Mouse (Mus musculus) liver, embryonic 11.5 days (tissue): Measurements from ENCODE around the gene Vav3. TPM values are rescaled to one million over a fixed set of nuclear protein-coding genes. Genes with fewer than 3 reads are reported as not detected.

Source experiments
- ATAC-seq: fragments of 200-750 bp; cut with Nextera tagmentation; replicated peaks from 2 replicates; pipeline ENCODE4 v1.8.0; 2017; ENCODE audit warnings: moderate number of reproducible peaks, mild to moderate bottlenecking, moderate TSS enrichment, moderate library complexity; ENCODE audit not compliant: low FRiP score
- DNase-seq: peaks from one replicate; pipeline ENCODE4 v3.0.0-alpha.2; 2017; ENCODE audit warnings: low spot score
- H3K27ac ChIP-seq: fragments of 300-500 bp; sonication (generic); 2 replicates; pipeline ENCODE4 v1.5.1; 2014; ENCODE audit warnings: mild to moderate bottlenecking, low read depth, low read length, control low read depth
- H3K27me3 ChIP-seq: fragments of 300-500 bp; sonication (generic); replicated peaks from 2 replicates; pipeline ENCODE4 v1.6.1; 2014; ENCODE audit warnings: low read length, mixed read lengths; ENCODE audit not compliant: control insufficient read depth, insufficient read depth
- H3K36me3 ChIP-seq: fragments of 300-500 bp; sonication (generic); 2 replicates; pipeline ENCODE4 v1.6.1; 2014; ENCODE audit warnings: mild to moderate bottlenecking, low read length, moderate library complexity, mixed read lengths; ENCODE audit not compliant: control insufficient read depth, insufficient read depth
- H3K4me1 ChIP-seq: fragments of 300-500 bp; sonication (generic); replicated peaks from 2 replicates; pipeline ENCODE4 v1.6.1; 2014; ENCODE audit warnings: low read length, mixed read lengths; ENCODE audit not compliant: control insufficient read depth, insufficient read depth
- H3K4me2 ChIP-seq: fragments of 300-500 bp; sonication (generic); 2 replicates; pipeline ENCODE4 v1.6.1; 2014; ENCODE audit warnings: mild to moderate bottlenecking, control low read depth, moderate library complexity
- H3K4me3 ChIP-seq: fragments of 300-500 bp; sonication (generic); 2 replicates; pipeline ENCODE4 v1.5.1; 2014; ENCODE audit warnings: low read depth, low read length, control low read depth
- H3K9ac ChIP-seq: fragments of 300-500 bp; sonication (generic); 2 replicates; pipeline ENCODE4 v1.6.1; 2014; ENCODE audit warnings: low read depth, low read length, control low read depth
- H3K9me3 ChIP-seq: fragments of 300-500 bp; sonication (generic); 2 replicates; pipeline ENCODE4 v1.6.1; 2016; ENCODE audit warnings: low read length, inconsistent platforms, mixed read lengths; ENCODE audit not compliant: control insufficient read depth
- WGBS: fragments of 180-500 bp; shearing (Covaris S2); extraction: QIAGEN DNeasy Blood & Tissue Kit; methylation state at CpG from one replicate; pipeline ENCODE4 v1.1.7; 2014; 5-methylcytosine and 5-hydroxymethylcytosine counted together
- polyA plus RNA-seq: library from polyadenylated mRNA; unstranded; fragments of >200 nt; fragmentation: Nextera tagmentation; extraction: Ambion mirVana; gene quantifications from 2 replicates; pipeline ENCODE4 v1.2.1, GENCODE M21; 2014

The Vav3 gene
- polyA plus RNA-seq, 1 experiment from 2014 or later = 5.8 TPM

DNA sequence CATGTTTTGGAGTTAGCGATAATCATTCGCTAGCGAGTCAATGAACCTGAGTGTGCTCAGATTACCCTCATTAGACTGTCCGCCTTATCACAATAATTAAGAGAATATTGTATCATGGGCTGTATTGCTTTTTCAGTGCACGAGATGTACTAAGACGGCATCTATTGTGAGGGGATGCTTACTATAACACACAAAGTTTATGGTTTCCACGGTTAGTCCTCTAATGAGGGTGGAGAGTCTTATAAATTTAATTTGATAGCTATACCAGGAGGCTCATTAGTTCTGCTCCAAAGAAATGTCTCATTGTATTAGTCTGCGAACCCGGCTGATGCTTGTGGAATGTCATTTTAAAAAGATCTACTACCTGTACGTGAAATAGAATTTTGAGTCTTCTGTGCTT is 175.9 kb downstream of the Vav3 start:
- H3K27me3 ChIP-seq = no peaks in the 10 kb centered on the region
- no peak overlapping the region for H3K9ac ChIP-seq
- DNase-seq = no peak
- no peaks in the 10 kb centered on the region for H3K4me1 ChIP-seq
- no peaks in the 10 kb centered on the region for H3K36me3 ChIP-seq
- no peak overlapping the region for H3K4me3 ChIP-seq
- ATAC-seq = no peak
- WGBS = 90% methylated on average over 10 of the region's 10 CpGs
- H3K27ac ChIP-seq = no peak overlapping the region
- no peaks in the 10 kb centered on the region for H3K9me3 ChIP-seq
- H3K4me2 ChIP-seq = no peak overlapping the region

DNA sequence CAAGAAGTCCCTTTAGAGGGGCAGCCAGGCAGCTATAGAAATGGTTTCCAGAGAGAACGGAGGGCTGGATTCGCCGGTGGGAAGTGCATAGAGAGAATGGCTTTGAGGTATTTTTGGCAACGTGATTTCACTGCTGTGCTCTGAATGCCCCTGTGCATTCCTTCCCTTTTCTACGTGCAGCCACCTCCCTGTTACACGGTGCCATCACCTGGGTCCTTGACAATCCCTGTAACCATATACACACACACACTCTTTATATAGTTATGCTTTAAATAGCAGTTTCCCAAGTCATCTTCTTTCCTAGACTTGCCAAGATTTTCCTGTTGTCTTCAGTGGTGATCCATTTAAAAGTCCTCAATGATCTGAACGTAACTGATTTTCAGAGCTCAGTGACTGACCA is 181.7 kb downstream of the Vav3 start:
- WGBS = 78% methylated on average over 7 of the region's 7 CpGs
- ATAC-seq (no peak), DNase-seq (no peak)
- Histone ChIP-seq H3K4me2 (no peak overlapping the region), H3K36me3 (no peaks in the 10 kb centered on the region), H3K27ac (no peak overlapping the region), H3K4me3 (no peak overlapping the region), H3K9me3 (no peaks in the 10 kb centered on the region), H3K27me3 (no peaks in the 10 kb centered on the region), H3K4me1 (no peaks in the 10 kb centered on the region), H3K9ac (no peak overlapping the region)

DNA sequence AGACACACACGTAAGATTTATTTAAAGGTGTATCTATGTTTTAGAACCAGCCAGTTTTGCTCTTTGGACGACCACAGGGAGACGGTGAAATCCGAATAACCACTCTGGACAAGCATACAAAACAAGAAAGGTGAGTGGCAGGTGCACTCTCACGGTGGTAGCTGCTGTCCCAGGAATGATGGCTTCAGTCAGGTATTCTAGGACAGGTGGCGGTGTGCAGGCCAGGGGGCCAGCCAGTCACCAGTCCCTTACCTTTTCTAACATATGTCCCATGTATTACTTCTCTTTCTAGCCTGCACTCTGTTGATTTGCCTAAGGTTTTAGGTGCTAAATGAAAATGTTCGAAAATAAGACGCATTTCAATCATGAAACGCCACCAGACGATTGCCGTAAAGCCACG is 185.4 kb downstream of the Vav3 start:
- WGBS = 89% methylated on average over 12 of the region's 12 CpGs
- Histone ChIP-seq H3K4me1 (no peaks in the 10 kb centered on the region), H3K27ac (no peak overlapping the region), H3K27me3 (no peaks in the 10 kb centered on the region), H3K9me3 (no peaks in the 10 kb centered on the region), H3K36me3 (no peaks in the 10 kb centered on the region), H3K9ac (no peak overlapping the region), H3K4me3 (no peak overlapping the region), H3K4me2 (no peak overlapping the region)
- DNase-seq (no peak), ATAC-seq (no peak)

DNA sequence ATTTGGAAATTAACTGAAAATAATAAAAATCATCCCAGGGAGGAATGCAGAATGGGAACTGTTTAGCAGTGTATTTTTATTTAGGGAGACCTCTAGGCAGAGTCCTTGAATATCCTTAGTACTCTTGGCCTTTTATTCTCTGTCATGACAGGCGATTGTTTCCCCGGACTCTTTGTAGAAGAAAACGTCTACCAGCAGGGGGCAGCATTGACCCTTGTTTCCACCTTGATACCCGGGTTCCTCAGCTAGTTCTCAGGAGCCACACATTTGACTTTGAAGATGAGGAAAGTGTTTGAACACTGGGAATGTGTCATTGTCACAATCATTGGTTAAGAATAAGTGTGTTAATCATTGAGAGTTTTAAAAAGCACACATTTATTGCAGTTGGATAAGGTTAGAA is 185.8 kb downstream of the Vav3 start:
- H3K9me3 ChIP-seq = no peaks in the 10 kb centered on the region
- DNase-seq = peak; percentile 40
- WGBS = 8% methylated on average over 4 of the region's 4 CpGs
- no peak for ATAC-seq
- H3K4me3 ChIP-seq = no peak overlapping the region
- no peaks in the 10 kb centered on the region for H3K4me1 ChIP-seq
- H3K9ac ChIP-seq = no peak overlapping the region
- H3K27ac ChIP-seq = no peak overlapping the region
- no peak overlapping the region for H3K4me2 ChIP-seq
- no peaks in the 10 kb centered on the region for H3K27me3 ChIP-seq
- no peaks in the 10 kb centered on the region for H3K36me3 ChIP-seq

DNA sequence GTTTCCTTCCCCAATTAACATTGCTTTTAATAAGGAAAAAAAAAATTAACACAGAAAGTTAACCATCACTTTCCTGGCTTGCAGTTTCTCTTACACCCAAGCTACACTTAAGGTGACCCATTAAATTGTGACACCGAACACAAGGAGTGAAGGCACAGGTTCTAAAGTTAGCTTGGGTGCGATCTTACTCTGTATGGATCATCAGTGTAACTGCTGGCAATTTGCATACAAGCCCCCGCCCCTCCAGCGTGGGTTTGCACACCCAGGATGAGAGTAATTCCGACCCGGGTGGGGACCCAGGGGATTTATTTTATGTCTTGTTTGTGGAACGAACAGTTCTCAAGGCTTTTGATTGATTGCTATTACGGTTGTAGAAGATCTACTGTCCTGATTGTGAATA is 186.2 kb downstream of the Vav3 start:
- ATAC-seq = no peak

DNA sequence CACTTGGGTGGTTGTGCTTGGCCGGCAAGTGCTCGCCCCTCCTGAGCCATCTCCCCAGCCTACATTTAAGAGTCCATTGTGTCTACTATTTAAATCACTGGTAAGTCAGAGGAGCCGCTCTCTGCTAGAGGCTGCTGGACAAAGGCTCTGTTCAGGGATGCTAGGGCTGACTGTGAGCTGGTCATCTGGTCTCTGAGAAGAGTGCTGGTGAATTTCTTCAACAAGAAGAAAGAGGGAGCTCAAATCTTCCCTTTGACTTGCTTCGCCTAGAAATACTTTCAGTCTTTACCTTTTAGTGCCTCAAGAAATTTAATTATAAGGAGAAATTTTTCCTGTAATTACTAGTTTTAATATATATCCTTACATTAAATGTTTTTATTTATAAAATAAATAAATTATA is 188.2 kb downstream of the Vav3 start:
- Histone ChIP-seq H3K4me3 (no peak overlapping the region), H3K9ac (no peak overlapping the region), H3K27ac (no peak overlapping the region), H3K4me1 (no peaks in the 10 kb centered on the region), H3K4me2 (no peak overlapping the region), H3K36me3 (no peaks in the 10 kb centered on the region), H3K9me3 (no peaks in the 10 kb centered on the region), H3K27me3 (no peaks in the 10 kb centered on the region)
- no peak for DNase-seq
- 77% methylated on average over 4 of the region's 4 CpGs for WGBS
- no peak for ATAC-seq

More for the DNA sequence above, 186.2 kb downstream of the Vav3 start:
- Histone ChIP-seq H3K4me2 (no peak overlapping the region), H3K27ac (no peak overlapping the region), H3K4me3 (no peak overlapping the region), H3K36me3 (no peaks in the 10 kb centered on the region), H3K4me1 (no peaks in the 10 kb centered on the region), H3K9me3 (no peaks in the 10 kb centered on the region), H3K27me3 (no peaks in the 10 kb centered on the region), H3K9ac (no peak overlapping the region)
- 77% methylated on average over 8 of the region's 8 CpGs for WGBS
- no peak for DNase-seq

DNA sequence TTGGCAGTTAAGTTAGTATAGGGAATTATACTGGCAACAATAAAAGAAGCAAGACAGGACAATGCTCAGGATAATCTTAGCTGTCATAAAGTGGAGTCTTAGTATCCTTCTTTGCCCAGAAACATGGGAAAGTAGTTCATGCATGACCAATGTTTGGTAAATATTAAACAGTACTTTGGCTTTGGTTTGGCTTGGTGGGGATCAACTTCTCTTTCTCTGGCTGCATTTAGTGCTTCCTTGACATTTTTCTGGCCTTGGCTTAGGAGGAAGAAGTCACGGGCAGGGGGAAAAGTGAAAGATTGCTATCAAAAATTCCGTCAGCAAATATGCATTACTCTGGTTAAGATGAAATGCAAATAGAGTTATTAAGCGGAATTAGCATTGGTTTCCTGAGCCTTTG is 197.2 kb downstream of the Vav3 start:
- WGBS = 79% methylated on average over 3 of the region's 3 CpGs
- no peak for DNase-seq
- ATAC-seq = no peak
- no peak overlapping the region for H3K9ac ChIP-seq
- H3K4me3 ChIP-seq = no peak overlapping the region
- no peak overlapping the region for H3K4me2 ChIP-seq
- no peaks in the 10 kb centered on the region for H3K27me3 ChIP-seq
- no peaks in the 10 kb centered on the region for H3K4me1 ChIP-seq
- no peaks in the 10 kb centered on the region for H3K36me3 ChIP-seq
- H3K27ac ChIP-seq = no peak overlapping the region
- no peaks in the 10 kb centered on the region for H3K9me3 ChIP-seq

DNA sequence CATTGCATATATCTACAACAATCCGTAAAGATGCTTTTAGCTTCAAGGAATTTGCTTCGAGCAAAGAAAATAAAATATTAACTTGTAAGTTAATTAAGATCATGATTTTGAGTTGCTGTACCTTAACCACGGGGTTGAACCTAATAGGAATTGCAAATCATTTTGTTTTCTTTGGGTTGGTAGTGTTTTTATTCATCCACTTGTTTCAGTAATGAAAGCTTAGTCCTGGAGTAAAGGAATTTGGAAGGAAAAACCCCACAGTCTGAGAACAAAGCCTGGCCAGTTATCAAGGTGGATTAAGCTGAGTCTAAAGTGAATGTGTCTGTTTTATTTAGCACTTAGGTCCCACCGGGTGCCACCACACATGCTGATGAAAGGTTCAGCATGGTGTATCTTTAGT is 199.6 kb downstream of the Vav3 start:
- Histone ChIP-seq H3K27me3 (no peaks in the 10 kb centered on the region), H3K9me3 (no peaks in the 10 kb centered on the region), H3K9ac (no peak overlapping the region), H3K4me3 (no peak overlapping the region), H3K4me1 (no peaks in the 10 kb centered on the region), H3K4me2 (no peak overlapping the region), H3K36me3 (no peaks in the 10 kb centered on the region), H3K27ac (no peak overlapping the region)
- whole genome bisulfite sequencing = 73% methylated on average over 4 of the region's 4 CpGs
- no peak for ATAC-seq
- DNase-seq = no peak

DNA sequence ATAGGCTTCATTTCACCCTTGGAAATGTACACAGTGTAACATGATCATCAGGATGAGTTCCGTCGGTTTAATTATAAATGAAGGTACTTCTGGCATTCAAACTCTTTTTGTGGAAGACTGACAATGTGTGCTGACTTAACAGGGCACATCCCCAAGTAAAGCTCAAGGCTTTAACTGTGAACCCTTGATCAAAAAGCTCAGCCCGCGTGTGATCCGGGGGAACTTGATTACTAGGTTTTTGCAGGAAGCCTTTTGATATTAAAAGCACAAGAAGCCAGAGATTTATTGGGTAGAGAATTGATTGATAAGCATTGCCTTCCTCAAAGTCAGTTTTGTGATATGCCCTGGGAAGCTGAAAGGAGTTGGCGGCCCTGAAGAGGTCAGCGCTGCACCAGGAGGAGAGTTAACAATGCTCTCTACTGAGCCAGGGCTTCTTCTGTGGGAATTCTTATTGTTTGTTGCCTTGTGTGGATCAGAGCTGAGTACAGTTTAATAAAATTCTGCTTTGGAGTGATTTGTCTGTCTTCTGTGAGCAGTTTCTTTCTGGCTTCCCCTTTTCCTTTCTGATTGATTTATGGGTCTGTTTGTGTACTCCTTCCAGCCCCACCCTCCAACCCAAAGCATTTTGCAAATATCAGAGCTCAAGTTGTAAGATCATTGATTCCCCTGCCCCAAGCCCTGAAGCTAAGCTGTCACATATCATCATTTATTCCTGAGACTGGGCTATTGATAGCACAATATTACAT is 204.2 kb downstream of the Vav3 start:
- ATAC-seq = no peak
- no peaks in the 10 kb centered on the region for H3K4me1 ChIP-seq
- WGBS = 68% methylated on average over 7 of the region's 7 CpGs

More for the DNA sequence above, 204.2 kb downstream of the Vav3 start:
- Histone ChIP-seq H3K27me3 (no peaks in the 10 kb centered on the region), H3K27ac (no peak overlapping the region), H3K36me3 (no peaks in the 10 kb centered on the region), H3K9me3 (no peaks in the 10 kb centered on the region), H3K9ac (no peak overlapping the region), H3K4me2 (no peak overlapping the region), H3K4me3 (no peak overlapping the region)
- DNase-seq = no peak
